Mouse (Mus musculus) cerebellum, adult 2 months (tissue): ENCODE results near the gene Rpl37a. TPM values are rescaled to one million over a fixed set of nuclear protein-coding genes. Genes with fewer than 3 reads are reported as not detected.

Source experiments
- DNase-seq, 2 experiments: peaks; one replicate each; pipeline ENCODE4 v3.0.0; 2021
- H3K27ac ChIP-seq: fragments of 200-500 bp; 2 replicates; pipeline ENCODE4 v1.5.1; 2012; ENCODE audit warnings: low read length, control low read depth, inconsistent platforms; ENCODE audit not compliant: insufficient read depth
- H3K27me3 ChIP-seq: fragments of 200-500 bp; 2 replicates; pipeline ENCODE4 v1.6.1; 2012; ENCODE audit warnings: inconsistent platforms, mild to moderate bottlenecking, low read length, moderate library complexity; ENCODE audit not compliant: control insufficient read depth, insufficient read depth
- H3K4me1 ChIP-seq: fragments of 200-500 bp; 2 replicates; pipeline ENCODE4 v1.6.1; 2011; ENCODE audit warnings: low read length; ENCODE audit not compliant: control insufficient read depth, insufficient read depth
- H3K4me3 ChIP-seq: fragments of 200-500 bp; replicated peaks from 2 replicates; pipeline ENCODE3; 2011; ENCODE audit warnings: mild to moderate bottlenecking, low read depth, low read length, control low read depth; ENCODE audit not compliant: insufficient read depth
- CTCF ChIP-seq: fragments of 200-500 bp; IDR thresholded peaks from 2 replicates; pipeline ENCODE4 v1.5.1; 2011; ENCODE audit warnings: low read depth, mild to moderate bottlenecking, control low read depth, low read length, moderate library complexity, borderline replicate concordance; ENCODE audit not compliant: insufficient read depth
- POLR2A ChIP-seq: fragments of 200-500 bp; IDR thresholded peaks from 2 replicates; pipeline ENCODE4 v1.6.1; 2011; ENCODE audit warnings: low read length, control low read depth, borderline replicate concordance; ENCODE audit not compliant: insufficient read depth
- WGBS: fragments of 180-500 bp; shearing (Covaris S2); methylation state at CpG from one replicate; pipeline ENCODE4 v1.1.7; 2018; 5-methylcytosine and 5-hydroxymethylcytosine counted together
- polyA plus RNA-seq: library from polyadenylated mRNA; depleted of rRNA; stranded (reverse); fragments of >200 nt; gene quantifications from 2 replicates; pipeline ENCODE4 v1.2.3, GENCODE M21; 2012

Gene Rpl37a
- polyA plus RNA-seq, 1 experiment: 649 TPM

DNA sequence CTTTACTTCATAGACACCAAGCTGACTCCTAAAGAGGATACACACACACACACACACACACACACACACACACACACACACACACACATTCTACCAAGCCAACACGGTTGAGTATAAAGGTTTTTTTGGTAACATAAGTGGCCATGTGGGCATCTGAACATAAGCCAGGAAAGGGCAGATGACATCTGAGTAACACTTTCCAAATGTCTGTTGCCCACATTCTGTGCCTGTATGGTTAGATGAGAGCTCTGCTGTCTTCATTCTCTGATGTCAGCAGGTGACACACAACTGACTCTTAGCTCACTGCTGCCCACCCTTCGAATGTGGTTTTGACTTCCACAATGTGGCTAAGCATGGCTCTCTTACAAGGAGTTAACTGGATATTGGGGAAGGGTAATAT lies 13.3 kb downstream of the Rpl37a start:
- WGBS: 3% methylated on average over 2 of the region's 2 CpGs

DNA sequence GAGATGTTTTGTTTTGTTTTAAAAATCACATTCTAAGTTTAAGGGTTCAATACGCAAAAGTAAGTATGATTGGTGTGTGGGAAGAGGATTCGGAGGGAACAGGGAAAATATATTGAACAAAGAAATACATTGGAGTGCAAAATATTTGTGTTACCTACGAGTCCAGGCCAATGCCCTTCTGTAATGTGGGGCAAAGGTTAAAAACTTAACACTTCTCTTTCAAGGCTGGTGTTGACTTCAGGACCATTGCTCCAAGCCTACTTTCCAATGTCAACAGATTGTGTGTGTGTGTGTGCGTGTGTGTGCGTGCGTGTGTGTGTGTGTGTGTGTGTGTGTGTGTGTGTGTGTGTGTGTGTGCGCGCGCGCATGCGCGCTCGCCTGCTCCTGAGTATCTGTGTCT lies 14.9 kb downstream of the Rpl37a start:
- H3K27ac ChIP-seq: no peak overlapping the region
- no peaks in the 10 kb centered on the region for H3K27me3 ChIP-seq
- WGBS: 97% methylated on average over 13 of the region's 13 CpGs
- H3K4me1 ChIP-seq: peaks cover 11% of the 10 kb centered on the region
- TF ChIP-seq CTCF (no peak), POLR2A (no peak)
- H3K4me3 ChIP-seq: no peak overlapping the region
- DNase-seq: no peak

More for the DNA sequence above, 13.3 kb downstream of the Rpl37a start:
- Histone ChIP-seq H3K4me1 (peaks cover 11% of the 10 kb centered on the region), H3K27me3 (no peaks in the 10 kb centered on the region), H3K4me3 (no peak overlapping the region), H3K27ac (no peak overlapping the region)
- DNase-seq: peak; percentile 44 to 83
- TF ChIP-seq POLR2A (no peak), CTCF (no peak)

DNA sequence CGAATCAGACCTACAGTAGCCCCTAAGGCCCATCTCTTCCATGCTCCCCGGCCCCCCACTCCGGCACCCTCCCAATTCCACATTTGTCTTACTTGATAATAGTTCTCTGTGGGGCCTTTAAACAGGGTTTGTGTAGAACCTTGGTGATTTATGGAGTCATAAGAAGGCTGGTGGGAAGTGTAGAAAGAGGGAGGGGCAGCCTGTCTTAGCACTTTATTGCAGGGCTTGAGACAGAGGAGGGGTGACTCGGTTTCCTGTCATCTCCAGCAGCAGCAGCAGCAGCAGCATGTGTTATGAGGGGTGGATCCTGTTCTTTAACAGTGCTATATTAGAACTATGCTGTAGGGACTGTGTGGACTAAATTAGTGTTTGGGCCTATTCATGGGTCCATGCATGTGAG lies 17.7 kb downstream of the Rpl37a start:
- WGBS: 93% methylated on average over 4 of the region's 4 CpGs

DNA sequence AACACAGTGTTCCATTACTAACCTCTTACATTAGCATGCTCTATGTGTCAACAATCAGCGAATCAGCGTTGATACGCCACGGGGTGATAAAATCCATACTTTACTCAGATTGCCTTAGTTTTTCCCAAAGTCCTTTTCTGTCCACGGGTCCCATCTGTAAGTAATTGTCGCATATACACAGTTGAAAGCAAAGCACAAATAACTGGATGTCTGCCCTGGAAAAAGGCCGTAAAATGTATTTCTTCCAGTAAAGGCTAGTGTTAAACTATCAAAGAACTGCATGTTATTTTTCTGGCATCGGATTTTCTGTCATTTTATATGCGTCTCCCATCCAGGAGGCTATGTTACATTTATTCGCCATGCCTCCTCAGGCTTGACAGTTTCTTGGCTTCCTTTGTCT lies 19.0 kb downstream of the Rpl37a start:
- H3K27ac ChIP-seq: no peak overlapping the region
- no peak overlapping the region for H3K4me3 ChIP-seq
- no peak for DNase-seq

More for the DNA sequence above, 17.7 kb downstream of the Rpl37a start:
- Histone ChIP-seq H3K4me3 (no peak overlapping the region), H3K27ac (no peak overlapping the region), H3K4me1 (peaks cover 3% of the 10 kb centered on the region; the same call in 1 of the 2 replicates), H3K27me3 (no peaks in the 10 kb centered on the region)
- DNase-seq: no peak
- TF ChIP-seq POLR2A (no peak), CTCF (no peak)

DNA sequence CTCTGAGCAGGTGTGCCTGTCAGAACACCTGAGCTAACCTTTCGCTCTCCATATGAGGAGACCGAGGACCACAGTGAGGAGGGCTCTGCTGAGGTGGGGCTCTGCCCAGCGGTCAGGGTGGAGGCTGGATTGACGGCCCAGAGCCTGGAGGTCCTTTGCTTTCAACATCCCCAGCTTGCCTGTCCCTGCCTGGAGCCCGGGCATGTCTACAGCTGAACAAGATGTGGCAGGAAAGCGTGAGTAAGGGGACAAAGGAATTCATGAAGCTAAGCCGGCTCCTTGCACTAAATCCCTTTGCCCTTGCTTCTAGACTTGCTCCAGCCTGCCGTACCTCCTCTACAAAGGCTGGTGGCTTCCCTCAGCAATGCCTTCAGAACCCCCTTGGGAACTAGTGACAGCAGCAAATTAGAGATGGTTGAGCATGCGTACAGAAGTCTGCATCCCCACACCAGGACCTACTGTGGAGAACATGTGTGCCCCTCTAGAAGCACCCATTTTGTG lies 22.2 kb downstream of the Rpl37a start:
- no peaks in the 10 kb centered on the region for H3K27me3 ChIP-seq
- TF ChIP-seq CTCF: no peak
- TF ChIP-seq POLR2A: no peak
- H3K27ac ChIP-seq: no peak overlapping the region
- WGBS: 90% methylated on average over 9 of the region's 9 CpGs
- H3K4me3 ChIP-seq: no peak overlapping the region
- no peak for DNase-seq
- H3K4me1 ChIP-seq: no peaks in the 10 kb centered on the region; the same call in 1 of the 2 replicates

More for the DNA sequence above, 19.0 kb downstream of the Rpl37a start:
- 70% methylated on average over 10 of the region's 10 CpGs for WGBS
- Histone ChIP-seq H3K4me1 (no peaks in the 10 kb centered on the region), H3K27me3 (no peaks in the 10 kb centered on the region)
- TF ChIP-seq CTCF: no peak
- TF ChIP-seq POLR2A: no peak

DNA sequence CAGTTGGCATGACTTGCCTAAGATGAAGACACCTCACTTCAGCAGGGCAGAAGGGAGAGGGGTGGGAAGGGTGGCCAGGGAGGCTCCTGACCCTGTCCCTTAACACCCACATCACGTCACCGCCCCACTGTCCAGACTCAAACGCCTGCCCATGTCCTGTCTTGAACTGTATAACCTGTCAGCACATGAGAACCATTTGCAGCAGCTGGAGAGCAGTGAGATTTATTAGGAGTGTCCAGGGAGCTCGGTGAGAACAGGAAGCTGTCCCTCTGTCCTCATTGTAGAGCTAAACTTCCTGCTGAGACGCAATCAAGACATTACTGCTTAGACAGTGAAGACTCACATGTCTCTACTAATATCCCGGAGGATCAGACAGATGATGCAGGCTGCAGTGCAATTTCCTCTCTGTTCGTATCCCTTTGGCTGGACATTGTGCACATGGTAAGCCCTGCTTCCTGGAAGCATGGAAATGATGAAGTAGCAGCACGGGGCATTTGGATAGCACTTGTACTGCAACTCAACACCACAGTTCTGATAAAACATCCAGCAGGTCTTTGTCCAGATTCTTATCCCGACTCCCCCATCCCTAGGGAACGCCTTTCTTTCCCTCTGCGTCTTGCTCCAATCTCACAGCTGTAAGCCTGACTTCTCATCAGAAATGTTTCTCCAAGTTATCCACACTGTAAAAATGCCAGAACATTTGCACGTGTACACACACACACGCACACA lies 25.5 kb downstream of the Rpl37a start:
- H3K4me1 ChIP-seq: peaks cover 13% of the 10 kb centered on the region
- DNase-seq: no peak
- H3K27me3 ChIP-seq: no peaks in the 10 kb centered on the region
- no peak overlapping the region for H3K4me3 ChIP-seq
- H3K27ac ChIP-seq: no peak overlapping the region
- TF ChIP-seq POLR2A (no peak), CTCF (no peak)
- 68% methylated on average over 13 of the region's 13 CpGs for WGBS

DNA sequence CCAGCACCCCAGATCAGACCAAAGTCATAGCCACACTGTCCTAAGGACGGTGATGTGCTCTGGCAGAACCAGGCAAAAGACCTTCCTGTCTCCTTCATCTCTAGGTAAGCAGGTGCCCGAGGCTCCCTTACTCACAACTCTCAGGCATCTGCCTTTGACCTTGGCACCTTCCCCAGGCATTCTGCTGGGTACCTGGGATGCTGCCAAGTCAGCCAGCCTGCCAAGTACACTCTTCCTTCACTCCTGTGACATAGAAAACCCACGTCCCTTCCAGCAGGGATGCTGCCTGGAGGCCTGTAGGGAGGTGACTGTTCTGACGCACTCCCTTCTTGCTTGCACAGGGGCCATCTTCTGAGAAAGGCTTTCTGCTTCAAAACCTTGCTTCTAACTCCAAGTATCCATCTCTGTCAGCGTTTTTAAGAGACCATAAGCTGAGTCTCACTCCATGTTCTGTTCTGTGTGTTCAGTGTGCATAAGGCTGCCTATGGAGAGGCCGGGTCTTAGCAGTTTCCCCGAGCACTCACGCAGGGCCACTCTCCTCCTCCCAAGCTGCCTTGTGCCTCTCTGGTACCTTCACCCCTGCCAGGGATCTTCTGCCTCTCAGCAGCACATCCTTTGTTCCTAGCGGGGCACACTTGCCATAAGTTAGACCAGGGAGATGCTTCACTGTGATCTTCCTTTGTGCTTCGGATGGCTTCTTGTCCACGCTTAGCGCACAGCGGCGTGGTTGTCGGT lies 28.0 kb downstream of the Rpl37a start:
- H3K4me1 ChIP-seq: peaks cover 13% of the 10 kb centered on the region
- H3K4me3 ChIP-seq: no peak overlapping the region
- no peak overlapping the region for H3K27ac ChIP-seq

DNA sequence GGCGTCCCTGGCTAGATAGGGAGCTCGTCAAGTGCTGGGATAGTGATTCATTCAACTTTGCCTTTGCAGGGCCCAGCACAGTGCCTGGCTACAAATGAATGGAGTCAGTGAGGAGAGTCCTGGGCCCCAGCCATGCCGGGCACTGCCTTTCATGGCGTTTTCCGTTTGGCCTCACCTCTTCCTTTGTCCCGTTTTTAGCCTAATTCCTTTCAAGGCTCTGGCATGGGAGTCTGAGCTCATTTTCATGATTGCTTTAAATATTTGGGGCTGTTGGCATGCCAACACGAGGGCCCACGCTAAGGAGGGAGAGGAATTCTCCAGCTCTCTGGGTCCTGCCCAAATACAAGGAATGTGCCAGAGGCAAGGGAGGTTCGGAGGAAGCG lies 28.6 kb downstream of the Rpl37a start:
- peak in 1 of 2 experiments; percentile 30 for DNase-seq
- Histone ChIP-seq H3K4me1 (peaks cover 13% of the 10 kb centered on the region), H3K27me3 (no peaks in the 10 kb centered on the region), H3K27ac (no peak overlapping the region), H3K4me3 (no peak overlapping the region)
- 36% methylated on average over 10 of the region's 10 CpGs for WGBS
- TF ChIP-seq POLR2A (no peak), CTCF (no peak)

More for the DNA sequence above, 28.0 kb downstream of the Rpl37a start:
- WGBS: 29% methylated on average over 15 of the region's 15 CpGs
- no peak for TF ChIP-seq POLR2A
- TF ChIP-seq CTCF: no peak
- no peaks in the 10 kb centered on the region for H3K27me3 ChIP-seq
- DNase-seq: peak; percentile 84 to 86
